Mouse (Mus musculus) heart, postnatal 0 days (tissue): ENCODE results near the gene Nup210l. TPM values are rescaled to one million over a fixed set of nuclear protein-coding genes. Genes with fewer than 3 reads are reported as not detected.

ENCODE experiments used
- ATAC-seq: fragments of 200-750 bp; cut with Nextera tagmentation; 2 replicates; pipeline ENCODE4 v1.8.0; 2017; ENCODE audit warnings: low read depth, moderate number of reproducible peaks, moderate library complexity; ENCODE audit not compliant: insufficient read depth
- DNase-seq: peaks from one replicate; pipeline ENCODE4 v3.0.0-alpha.2; 2016; ENCODE audit warnings: low spot score
- H3K27ac ChIP-seq: fragments of 300-500 bp; sonication (generic); 2 replicates; pipeline ENCODE4 v1.5.1; 2014; ENCODE audit warnings: low read depth, mild to moderate bottlenecking
- H3K27me3 ChIP-seq: fragments of 300-500 bp; sonication (generic); 2 replicates; pipeline ENCODE4 v1.6.1; 2014; ENCODE audit warnings: low read length, mixed read lengths; ENCODE audit not compliant: control insufficient read depth, insufficient read depth
- H3K36me3 ChIP-seq: fragments of 300-500 bp; sonication (generic); replicated peaks from 2 replicates; pipeline ENCODE4 v1.6.1; 2014; ENCODE audit warnings: low read length, mixed read lengths; ENCODE audit not compliant: control insufficient read depth, insufficient read depth
- H3K4me1 ChIP-seq: fragments of 300-500 bp; sonication (generic); 2 replicates; pipeline ENCODE4 v1.6.1; 2014; ENCODE audit warnings: antibody characterized with exemption; ENCODE audit not compliant: control insufficient read depth, insufficient read depth
- H3K4me2 ChIP-seq: fragments of 300-500 bp; sonication (generic); 2 replicates; pipeline ENCODE4 v1.6.1; 2014; ENCODE audit warnings: low read depth, mild to moderate bottlenecking, low read length, moderate library complexity
- H3K4me3 ChIP-seq: fragments of 300-500 bp; sonication (generic); 2 replicates; pipeline ENCODE4 v1.5.1; 2014; ENCODE audit warnings: low read depth, low read length
- H3K9ac ChIP-seq: fragments of 300-500 bp; sonication (generic); replicated peaks from 2 replicates; pipeline ENCODE4 v1.6.1; 2014; ENCODE audit warnings: low read depth, low read length, mixed read lengths
- H3K9me3 ChIP-seq: fragments of 300-500 bp; sonication (generic); replicated peaks from 2 replicates; pipeline ENCODE4 v1.6.1; 2016; ENCODE audit warnings: low read length; ENCODE audit not compliant: control insufficient read depth
- CTCF ChIP-seq: IDR thresholded peaks from 2 replicates; pipeline ENCODE4 v1.5.1; 2016; ENCODE audit warnings: antibody characterized with exemption, control low read depth, low read depth
- EP300 ChIP-seq: IDR thresholded peaks from 2 replicates; pipeline ENCODE4 v1.6.1; 2016; ENCODE audit warnings: antibody characterized with exemption, low read depth
- WGBS: fragments of 180-500 bp; shearing (Covaris S2); extraction: QIAGEN DNeasy Blood & Tissue Kit; methylation state at CpG from one replicate; pipeline ENCODE4 v1.1.7; 2014; 5-methylcytosine and 5-hydroxymethylcytosine counted together
- polyA plus RNA-seq: library from polyadenylated mRNA; unstranded; fragments of >200 nt; fragmentation: Nextera tagmentation; extraction: Ambion mirVana; gene quantifications from 2 replicates; pipeline ENCODE4 v1.2.1, GENCODE M21; 2015
- total RNA-seq: library from RNA; depleted of rRNA; stranded (reverse); fragments of >200 nt; gene quantifications from 2 replicates; pipeline ENCODE4 v1.2.3, GENCODE M21; 2014; ENCODE audit warnings: low replicate concordance

Nup210l gene
- total and polyA plus RNA-seq, 2 experiments from 2014 or later = 0.04 TPM

- no peak overlapping the region for H3K27ac ChIP-seq
- no peak overlapping the region for H3K9ac ChIP-seq
- H3K4me2 ChIP-seq = no peak overlapping the region
- no peaks in the 10 kb centered on the region for H3K9me3 ChIP-seq
- ATAC-seq (no peak), DNase-seq (no peak)
- H3K27me3 ChIP-seq = no peaks in the 10 kb centered on the region
- no peaks in the 10 kb centered on the region for H3K36me3 ChIP-seq
- no peak overlapping the region for H3K4me3 ChIP-seq
- H3K4me1 ChIP-seq = no peaks in the 10 kb centered on the region
- WGBS = 58% methylated on average over 7 of the region's 7 CpGs
- no peak for TF ChIP-seq EP300
- TF ChIP-seq CTCF = no peak
Measured at GRCm38 (mm10) chr3:90069688-90070087, 34.2 kb upstream of the Nup210l start.

GRCm38 (mm10) chr3:90072294-90072693 is 31.6 kb upstream of the Nup210l start, which contains the start of gene Tpm3:
Gene Tpm3 (plus strand): TSS chr3:90072649.
- no peaks in the 10 kb centered on the region for H3K36me3 ChIP-seq
- DNase-seq (no peak), ATAC-seq (no peak)
- no peak within 1 kb of the TSS for H3K9ac ChIP-seq
- no peaks in the 10 kb centered on the region for H3K4me1 ChIP-seq
- WGBS = 47% methylated on average over 4 of the region's 4 CpGs
- no peaks in the 10 kb centered on the region for H3K27me3 ChIP-seq
- H3K4me3 ChIP-seq = no peak within 1 kb of the TSS
- H3K27ac ChIP-seq = no peak within 1 kb of the TSS
- no peak for TF ChIP-seq EP300
- no peaks in the 10 kb centered on the region for H3K9me3 ChIP-seq
- no peak within 1 kb of the TSS for H3K4me2 ChIP-seq

GRCm38 (mm10) chr3:90076921-90077716 is 26.8 kb upstream of the Nup210l start:
- H3K4me2 ChIP-seq = peak overlapping the region; percentile 41; the same call in 1 of the 2 replicates
- peak; percentile 73 for TF ChIP-seq CTCF
- no peak for TF ChIP-seq EP300
- ATAC-seq (no peak), DNase-seq (peak; percentile 72)
- H3K9me3 ChIP-seq = no peaks in the 10 kb centered on the region
- H3K27ac ChIP-seq = no peak overlapping the region
- WGBS = 21% methylated on average over 5 of the region's 5 CpGs
- H3K4me3 ChIP-seq = no peak overlapping the region
- H3K9ac ChIP-seq = no peak overlapping the region
- H3K4me1 ChIP-seq = peaks cover 12% of the 10 kb centered on the region
- no peaks in the 10 kb centered on the region for H3K36me3 ChIP-seq
- H3K27me3 ChIP-seq = no peaks in the 10 kb centered on the region

- TF ChIP-seq EP300 = no peak
- no peak for TF ChIP-seq CTCF
- H3K9ac ChIP-seq = no peak overlapping the region
- no peak for ATAC-seq
Measured at GRCm38 (mm10) chr3:90078224-90078623, 25.7 kb upstream of the Nup210l start.

GRCm38 (mm10) chr3:90079133-90079762 is 24.7 kb upstream of the Nup210l start:
- DNase-seq = peak; percentile 98
- H3K4me2 ChIP-seq = peak overlapping the region; percentile 73
- TF ChIP-seq EP300 = peak; percentile 35; the same call in 1 of the 2 replicates
- 0 out of 2 replicates have a peak, but pooled peaks have one; percentile 1 for TF ChIP-seq CTCF
- peak overlapping the region; percentile 95 for H3K27ac ChIP-seq
- H3K4me3 ChIP-seq = peak overlapping the region; percentile 86
- ATAC-seq = peak; percentile 95
- peaks cover 33% of the 10 kb centered on the region for H3K4me1 ChIP-seq
- H3K27me3 ChIP-seq = no peaks in the 10 kb centered on the region
- H3K36me3 ChIP-seq = no peaks in the 10 kb centered on the region
- WGBS = under 1% methylated on average over 33 of the region's 33 CpGs
- peak overlapping the region; percentile 82 for H3K9ac ChIP-seq
- H3K9me3 ChIP-seq = no peaks in the 10 kb centered on the region

More at GRCm38 (mm10) chr3:90078224-90078623, 25.7 kb upstream of the Nup210l start:
- H3K27ac ChIP-seq = no peak overlapping the region
- DNase-seq = no peak
- H3K4me2 ChIP-seq = no peak overlapping the region
- H3K36me3 ChIP-seq = no peaks in the 10 kb centered on the region
- H3K4me1 ChIP-seq = peaks cover 23% of the 10 kb centered on the region
- 53% methylated on average over 5 of the region's 5 CpGs for WGBS
- H3K4me3 ChIP-seq = no peak overlapping the region
- H3K27me3 ChIP-seq = no peaks in the 10 kb centered on the region
- no peaks in the 10 kb centered on the region for H3K9me3 ChIP-seq
